Mouse (Mus musculus) heart, postnatal 4 days (tissue): ENCODE data around the gene Ptpra. TPM values are rescaled to one million over a fixed set of nuclear protein-coding genes. Genes with fewer than 3 reads are reported as not detected.

ENCODE experiments used
- DNase-seq: peaks from one replicate; pipeline ENCODE4 v3.0.0; 2021
- microRNA-seq, 2 experiments: library from miRNA; unstranded; fragments of <30 nt; microRNA quantifications; one replicate each; pipeline ENCODE4 v1.2.0; 2021 to 2022
- total RNA-seq, 2 experiments: library from RNA; stranded (reverse); gene quantifications; 2 replicates each; pipeline ENCODE4 v1.2.3; 2021

The Ptpra gene
- total RNA-seq, 2 experiments from 2014 or later = 78.9 to 86.4 TPM

GRCm38 (mm10) chr2:130602195-130602594 lies 152.1 kb downstream of the Ptpra start:
- DNase-seq = no peak

Small RNAs within 50 kb of the gene (microRNA-seq; reads per million reads assigned to microRNA genes)
- 0 reads per million in 2 experiments for gene Gm23876

Other genes starting within 250 kb of the Ptpra start
- gene Nop56, start 175.8 kb upstream of the Ptpra start, total RNA-seq = 10 to 100 TPM; 61.6 to 65.9 TPM
- 100 to 1,000 TPM; 439 to 476 TPM for gene Idh3b, start 165.7 kb upstream of the Ptpra start, total RNA-seq
- 1 to 10 TPM; 1.1 to 1.5 TPM for gene Ebf4, start 155.1 kb upstream of the Ptpra start, total RNA-seq
- 10 to 100 TPM in 1 of 2 experiments, 1 to 10 TPM in 1; 9.6 to 10.9 TPM for gene Cpxm1, start 52.7 kb upstream of the Ptpra start, total RNA-seq
- not detected for gene Gm28372, start 45.0 kb upstream of the Ptpra start, total RNA-seq
- not detected for gene 1700020A23Rik, start 45.0 kb upstream of the Ptpra start, total RNA-seq
- gene Tmem239, start 43.8 kb upstream of the Ptpra start, total RNA-seq = not detected
- gene Vps16, start 25.9 kb upstream of the Ptpra start, total RNA-seq = 10 to 100 TPM; 39.0 to 45.3 TPM
- gene Pced1a, start 25.6 kb upstream of the Ptpra start, total RNA-seq = 1 to 10 TPM; 5.6 to 6.2 TPM
- 10 to 100 TPM; 78.0 to 86.6 TPM for gene Mrps26, start 113.5 kb downstream of the Ptpra start, total RNA-seq
- gene Oxt, start 125.9 kb downstream of the Ptpra start, total RNA-seq = not detected
- 1 to 10 TPM in 1 of 2 experiments, under 1 TPM in 1; 0.83 to 1.5 TPM for gene Avp, start 132.3 kb downstream of the Ptpra start, total RNA-seq
- gene Fastkd5, start 179.7 kb downstream of the Ptpra start, total RNA-seq = 1 to 10 TPM; 8.1 to 9.2 TPM
- 1 to 10 TPM; 5.5 TPM for gene Ubox5, start 179.8 kb downstream of the Ptpra start, total RNA-seq
- gene Lzts3, start 192.5 kb downstream of the Ptpra start, total RNA-seq = 1 to 10 TPM; 4.3 to 5.0 TPM
- 10 to 100 TPM; 57.7 to 58.9 TPM for gene Ddrgk1, start 214.4 kb downstream of the Ptpra start, total RNA-seq
- gene Itpa, start 217.3 kb downstream of the Ptpra start, total RNA-seq = 10 to 100 TPM; 32.7 to 35.2 TPM
- gene Slc4a11, start 247.2 kb downstream of the Ptpra start, total RNA-seq = under 1 TPM; 0.12 to 0.16 TPM